Mouse (Mus musculus): ENCODE results near the gene Vmn1r55.
"Not testable (repeated sequence)": the region's sequence is repeated elsewhere in the genome, so short reads cannot be mapped to it uniquely, and the experiment has no call there.

The Vmn1r55 gene

DNA sequence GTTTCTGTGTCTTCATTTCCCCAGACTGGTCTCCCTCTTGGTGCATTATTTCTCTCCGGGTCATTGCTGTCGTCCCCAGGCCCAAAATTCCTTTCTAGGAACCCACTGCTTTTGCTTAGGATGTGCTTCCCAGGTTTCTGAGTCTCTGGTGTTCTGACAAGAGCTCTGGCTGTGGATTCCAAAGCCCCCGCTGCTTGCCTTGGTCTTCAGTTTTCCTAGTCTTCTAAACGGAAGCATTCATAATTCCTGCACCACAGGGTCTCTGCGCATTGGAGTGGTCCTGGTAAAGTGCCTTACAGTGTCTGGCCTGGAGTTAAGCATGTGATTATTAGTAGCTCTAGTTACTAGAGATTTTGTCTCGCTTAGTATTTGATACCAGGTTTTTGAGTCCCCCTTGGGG, 68.7 kb downstream of the Vmn1r55 start:
- peak; percentile 53 for DNase-seq

DNA sequence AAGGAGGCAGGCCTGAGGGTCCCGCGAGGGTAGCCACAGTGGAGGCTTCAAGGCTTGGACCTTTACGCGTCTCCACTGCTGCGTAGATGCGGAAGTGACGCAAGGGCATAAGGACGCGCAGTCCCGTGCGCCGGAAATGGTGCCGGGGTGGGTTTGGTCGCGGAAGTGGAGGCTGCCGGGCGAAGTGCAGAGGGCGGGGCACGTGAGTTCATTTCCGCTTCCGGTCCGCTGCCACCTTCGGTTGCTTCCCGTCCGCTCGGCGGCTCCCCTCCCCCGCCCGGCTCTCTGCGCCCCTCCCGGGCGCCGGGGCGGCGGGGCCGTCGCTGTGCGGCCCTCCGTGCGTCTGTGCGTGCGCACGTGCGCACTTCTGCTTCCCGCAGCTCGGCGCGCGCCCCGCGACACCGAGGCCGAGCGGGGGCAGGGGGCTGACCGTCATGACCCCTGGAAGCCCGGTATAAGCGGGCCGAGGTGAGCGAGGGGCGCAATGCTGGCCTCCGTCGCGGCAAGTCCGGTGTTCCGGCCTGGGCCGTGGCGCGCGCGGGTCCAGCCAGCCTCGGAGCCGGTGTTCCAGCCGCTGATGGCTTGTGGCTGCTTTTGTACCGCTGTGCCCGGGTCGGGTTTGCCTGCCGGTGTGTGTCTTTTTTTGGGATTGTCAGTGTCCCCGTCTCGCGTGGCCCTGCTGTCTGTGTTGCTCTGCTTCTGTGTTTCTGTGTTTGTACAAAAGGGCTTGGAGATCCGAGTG, 69.3 kb downstream of the Vmn1r55 start, which contains the start of gene Epn1:
Epn1 (plus strand) TSS at position 226 of the 742 bp plus-strand sequence.
- peak; percentile 94 for DNase-seq

DNA sequence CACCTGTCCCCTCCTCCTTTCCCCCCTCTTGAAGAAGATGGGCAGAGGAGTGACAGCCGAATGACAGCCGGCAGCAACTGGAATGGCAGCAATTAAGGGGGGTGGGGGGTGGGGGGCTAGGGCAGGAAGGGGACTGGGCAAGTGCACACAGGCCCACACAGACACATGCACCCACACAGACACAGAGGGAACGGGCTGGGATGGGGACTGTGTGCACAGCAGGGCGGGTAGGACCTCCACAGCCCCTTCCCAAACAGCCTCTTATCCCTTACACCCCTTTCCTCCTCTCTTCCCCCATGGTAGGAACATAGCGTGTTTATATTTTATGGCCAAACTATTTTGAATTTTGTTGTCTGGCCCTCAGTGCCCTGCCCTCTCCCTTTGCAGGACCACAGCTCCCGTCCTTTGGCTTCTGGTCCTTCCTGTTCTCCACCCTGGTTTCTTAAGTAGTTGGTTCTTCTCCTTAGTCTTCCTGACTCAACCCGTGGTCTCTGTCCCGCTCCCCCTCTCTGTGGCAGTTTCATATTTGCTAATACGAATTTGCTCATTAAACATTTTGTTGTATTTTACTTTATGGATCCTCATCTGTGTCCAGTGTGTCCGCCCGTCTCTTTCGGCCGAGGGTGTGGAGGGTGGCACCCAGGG, 70.0 kb downstream of the Vmn1r55 start:
- not testable (repeated sequence) for DNase-seq
